Mouse (Mus musculus): ENCODE data around the gene Rbfox1. TPM values are rescaled to one million over a fixed set of nuclear protein-coding genes. Genes with fewer than 3 reads are reported as not detected.

Rbfox1 gene
- polyA plus RNA-seq, 1 experiment from 2014 or later, result 3.9 TPM

DNA sequence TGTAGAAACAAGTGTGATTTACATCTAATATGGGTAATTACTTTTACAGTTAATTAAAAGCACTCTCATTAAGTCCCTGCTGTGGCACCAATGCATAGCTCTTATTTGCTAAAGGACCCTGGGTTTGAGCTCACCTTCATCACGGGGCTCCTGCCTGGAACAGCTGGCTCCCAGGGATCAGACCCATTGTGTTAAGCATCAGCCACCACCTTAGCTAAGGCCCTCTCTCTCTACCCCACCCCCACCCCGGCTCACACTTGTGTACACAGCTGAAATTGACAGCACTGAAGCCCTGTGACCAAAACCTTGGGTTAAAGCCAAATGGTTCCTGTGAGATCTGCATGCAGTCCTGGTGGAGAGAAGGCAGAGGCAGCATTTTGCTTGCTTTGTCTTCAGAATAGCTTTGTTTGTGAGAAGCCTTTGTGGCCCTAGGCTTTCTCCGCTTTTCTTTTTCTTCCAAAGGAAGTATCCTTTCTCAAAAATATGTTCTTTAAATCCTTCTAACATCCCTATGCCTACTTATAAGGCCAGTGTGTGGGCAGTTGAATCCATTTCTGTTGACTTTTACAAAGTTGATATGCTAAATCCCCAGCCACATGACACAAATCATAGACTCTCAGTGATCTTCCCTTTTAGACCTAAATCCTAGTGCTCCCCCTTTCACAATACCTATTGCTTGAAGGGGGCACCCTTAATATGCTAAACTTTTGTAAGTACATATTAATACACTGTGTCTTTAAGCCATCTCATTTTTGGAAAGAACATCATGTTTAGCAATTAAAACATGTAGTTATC is 594.7 kb downstream of the Rbfox1 start:
- H3K9me3 ChIP-seq (ENCODE audit: control insufficient read depth, low read length), result no peaks in the 10 kb centered on the region
- no peak overlapping the region for H3K4me2 ChIP-seq (ENCODE audit: low read depth, low read length)
- H3K9ac ChIP-seq (ENCODE audit: low read depth, low read length), result no peak overlapping the region
- 15% methylated on average over 3 of the region's 3 CpGs for WGBS
- no peaks in the 10 kb centered on the region for H3K36me3 ChIP-seq (ENCODE audit: control insufficient read depth, insufficient read depth, low read length)
- ATAC-seq, result no peak; the same call in 1 of the 2 replicates
- H3K4me1 ChIP-seq (ENCODE audit: control insufficient read depth, insufficient read depth, low read length), result no peaks in the 10 kb centered on the region
- H3K27me3 ChIP-seq (replicated peaks; ENCODE audit: control insufficient read depth, insufficient read depth, low read length), result no peaks in the 10 kb centered on the region
- H3K4me3 ChIP-seq (ENCODE audit: low read length), result no peak overlapping the region
- H3K27ac ChIP-seq (ENCODE audit: low read length), result no peak overlapping the region

DNA sequence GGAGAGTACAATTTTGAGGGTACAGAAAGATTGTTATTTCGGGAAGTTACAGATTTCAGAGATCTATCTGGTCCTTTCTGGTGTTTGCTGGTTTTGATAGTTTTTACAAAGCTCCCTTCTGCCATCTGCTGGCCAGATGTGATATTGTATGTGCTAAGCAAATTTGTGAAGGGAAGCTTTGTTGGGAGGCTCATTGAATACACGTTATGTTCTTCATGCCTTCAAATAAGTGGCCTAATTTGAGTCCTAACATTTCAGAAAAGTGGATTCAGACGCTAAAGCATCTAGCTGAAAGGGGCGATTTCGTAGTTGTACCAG is 595.2 kb downstream of the Rbfox1 start:
- no peaks in the 10 kb centered on the region for H3K9me3 ChIP-seq (ENCODE audit: control insufficient read depth, low read length)

DNA sequence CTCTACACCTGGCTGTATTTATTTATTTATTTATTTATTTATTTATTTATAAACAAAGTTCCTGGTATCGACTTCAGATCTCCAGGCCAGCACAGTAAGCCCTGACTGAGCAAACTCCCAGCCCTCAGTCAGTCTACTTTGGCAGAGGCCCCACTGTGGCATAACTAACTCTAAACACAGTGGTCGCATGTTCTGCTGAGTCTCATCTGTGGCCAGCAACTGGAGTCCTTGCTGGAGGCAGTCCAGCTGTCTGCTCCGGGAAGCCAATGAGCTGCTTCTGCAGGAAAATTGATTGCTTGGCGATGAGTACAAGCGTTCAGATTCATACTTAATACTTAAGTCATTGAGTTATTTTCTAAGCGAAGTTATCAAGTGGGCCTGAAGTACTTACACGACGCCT is 598.5 kb downstream of the Rbfox1 start:
- ATAC-seq, result no peak
- H3K4me2 ChIP-seq (ENCODE audit: low read depth, low read length), result no peak overlapping the region
- H3K9ac ChIP-seq (ENCODE audit: low read depth, low read length), result no peak overlapping the region
- H3K9me3 ChIP-seq (ENCODE audit: control insufficient read depth, low read length), result no peaks in the 10 kb centered on the region
- no peaks in the 10 kb centered on the region for H3K27me3 ChIP-seq (replicated peaks; ENCODE audit: control insufficient read depth, insufficient read depth, low read length)
- no peak overlapping the region for H3K4me3 ChIP-seq (ENCODE audit: low read length)
- 63% methylated on average over 8 of the region's 8 CpGs for WGBS
- no peaks in the 10 kb centered on the region for H3K36me3 ChIP-seq (ENCODE audit: control insufficient read depth, insufficient read depth, low read length)
- H3K4me1 ChIP-seq (ENCODE audit: control insufficient read depth, insufficient read depth, low read length), result no peaks in the 10 kb centered on the region
- no peak overlapping the region for H3K27ac ChIP-seq (ENCODE audit: low read length)

More for the DNA sequence above, 595.2 kb downstream of the Rbfox1 start:
- H3K4me1 ChIP-seq (ENCODE audit: control insufficient read depth, insufficient read depth, low read length), result no peaks in the 10 kb centered on the region
- no peaks in the 10 kb centered on the region for H3K27me3 ChIP-seq (replicated peaks; ENCODE audit: control insufficient read depth, insufficient read depth, low read length)
- ATAC-seq, result no peak
- H3K4me3 ChIP-seq (ENCODE audit: low read length), result no peak overlapping the region
- no peak overlapping the region for H3K4me2 ChIP-seq (ENCODE audit: low read depth, low read length)
- H3K27ac ChIP-seq (ENCODE audit: low read length), result no peak overlapping the region
- no peak overlapping the region for H3K9ac ChIP-seq (ENCODE audit: low read depth, low read length)
- H3K36me3 ChIP-seq (ENCODE audit: control insufficient read depth, insufficient read depth, low read length), result no peaks in the 10 kb centered on the region
- 10% methylated on average over 5 of the region's 5 CpGs for WGBS

DNA sequence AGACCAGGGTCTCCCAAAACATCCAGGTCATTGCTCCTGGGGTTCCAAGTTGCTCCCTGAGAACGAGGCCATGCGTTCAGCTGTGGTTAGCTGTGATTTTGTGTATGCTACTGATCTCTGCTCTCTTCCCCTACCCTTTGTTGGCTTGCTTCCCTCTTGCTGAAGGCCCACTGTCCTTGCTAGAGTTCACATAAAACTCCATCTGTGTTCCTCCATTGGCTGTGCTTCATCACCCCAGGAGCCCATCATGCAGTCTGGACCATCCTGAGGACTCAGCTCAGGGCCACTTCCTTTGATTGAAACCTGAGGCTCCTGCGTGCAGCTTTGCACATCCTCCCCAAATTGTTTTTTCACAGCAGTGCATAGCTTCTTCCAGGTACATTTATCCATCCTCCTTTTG is 600.5 kb downstream of the Rbfox1 start:
- no peak overlapping the region for H3K4me2 ChIP-seq (ENCODE audit: low read depth, low read length)
- no peaks in the 10 kb centered on the region for H3K36me3 ChIP-seq (ENCODE audit: control insufficient read depth, insufficient read depth, low read length)
- H3K9me3 ChIP-seq (ENCODE audit: control insufficient read depth, low read length), result no peaks in the 10 kb centered on the region
- no peak for ATAC-seq
- no peak overlapping the region for H3K4me3 ChIP-seq (ENCODE audit: low read length)
- H3K4me1 ChIP-seq (ENCODE audit: control insufficient read depth, insufficient read depth, low read length), result no peaks in the 10 kb centered on the region
- H3K27me3 ChIP-seq (replicated peaks; ENCODE audit: control insufficient read depth, insufficient read depth, low read length), result no peaks in the 10 kb centered on the region
- WGBS, result 81% methylated on average over 3 of the region's 3 CpGs
- no peak overlapping the region for H3K9ac ChIP-seq (ENCODE audit: low read depth, low read length)
- H3K27ac ChIP-seq (ENCODE audit: low read length), result no peak overlapping the region

DNA sequence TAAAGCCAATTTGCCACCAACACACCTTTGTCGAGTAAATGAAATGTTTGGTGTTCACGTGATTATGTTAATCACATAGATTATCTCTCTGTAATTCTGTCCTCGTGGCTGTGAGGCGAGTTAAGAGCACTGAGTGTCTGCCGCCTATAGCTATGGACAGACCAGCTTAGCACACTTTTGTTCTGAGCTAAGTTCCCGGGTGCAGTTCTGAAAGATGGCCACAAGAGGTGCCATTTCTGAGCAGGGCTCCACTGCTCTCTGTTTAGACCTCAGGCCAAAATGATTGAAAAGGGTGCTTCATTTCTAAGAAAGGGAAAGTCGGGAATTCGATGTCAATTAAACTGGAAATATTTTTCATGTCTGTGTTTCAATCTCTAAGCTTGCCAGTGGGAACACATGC is 617.1 kb downstream of the Rbfox1 start:
- Histone ChIP-seq H3K36me3 (ENCODE audit: control insufficient read depth, insufficient read depth, low read length) (no peaks in the 10 kb centered on the region), H3K9me3 (ENCODE audit: control insufficient read depth, low read length) (no peaks in the 10 kb centered on the region), H3K27me3 (replicated peaks; ENCODE audit: control insufficient read depth, insufficient read depth, low read length) (no peaks in the 10 kb centered on the region), H3K4me1 (ENCODE audit: control insufficient read depth, insufficient read depth, low read length) (no peaks in the 10 kb centered on the region), H3K27ac (ENCODE audit: low read length) (no peak overlapping the region), H3K9ac (ENCODE audit: low read depth, low read length) (no peak overlapping the region), H3K4me3 (ENCODE audit: low read length) (no peak overlapping the region), H3K4me2 (ENCODE audit: low read depth, low read length) (no peak overlapping the region)
- ATAC-seq, result no peak
- WGBS, result 23% methylated on average over 8 of the region's 8 CpGs

DNA sequence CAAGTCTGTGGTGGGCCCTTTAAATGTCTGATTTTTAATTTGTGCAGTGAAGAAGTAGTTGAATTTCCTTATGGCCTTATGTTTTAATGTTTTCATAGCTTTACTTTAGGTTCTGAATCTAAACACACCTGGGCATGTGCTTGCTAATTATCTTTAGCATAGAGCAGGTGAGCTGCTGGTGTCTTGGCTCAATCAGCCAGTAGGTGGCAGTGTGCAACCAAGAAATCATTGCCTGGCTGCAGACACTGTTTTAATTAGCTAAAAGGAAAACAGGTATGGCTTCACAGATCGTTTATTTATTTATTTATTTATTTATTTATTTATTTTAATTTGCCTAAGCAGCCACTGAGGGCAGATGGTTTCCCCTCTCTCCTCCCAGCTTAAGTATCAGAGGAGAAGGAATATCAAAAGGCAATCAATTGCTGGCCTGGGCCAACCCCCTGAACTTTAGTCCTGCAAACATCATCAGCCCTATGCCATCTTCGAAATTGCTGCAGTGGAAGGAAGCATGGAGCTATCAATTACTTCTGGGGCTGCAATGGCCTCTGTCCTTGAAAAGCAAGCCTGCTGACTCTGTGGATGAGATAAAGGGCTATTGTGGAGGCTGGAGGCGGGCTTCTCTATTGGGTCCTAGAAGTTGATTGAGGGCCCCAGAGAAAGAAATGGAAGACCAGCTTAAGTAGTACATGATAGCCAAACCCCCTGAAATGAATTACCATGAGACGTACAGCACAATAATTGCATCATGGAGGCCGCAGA is 618.6 kb downstream of the Rbfox1 start:
- no peak overlapping the region for H3K27ac ChIP-seq (ENCODE audit: low read length)
- H3K36me3 ChIP-seq (ENCODE audit: control insufficient read depth, insufficient read depth, low read length), result no peaks in the 10 kb centered on the region
- H3K9ac ChIP-seq (ENCODE audit: low read depth, low read length), result no peak overlapping the region
- H3K4me2 ChIP-seq (ENCODE audit: low read depth, low read length), result no peak overlapping the region
- no peaks in the 10 kb centered on the region for H3K4me1 ChIP-seq (ENCODE audit: control insufficient read depth, insufficient read depth, low read length)
- ATAC-seq, result peak; percentile 81
- 43% methylated on average over 5 of the region's 5 CpGs for WGBS
- no peaks in the 10 kb centered on the region for H3K9me3 ChIP-seq (ENCODE audit: control insufficient read depth, low read length)
- H3K4me3 ChIP-seq (ENCODE audit: low read length), result no peak overlapping the region
- no peaks in the 10 kb centered on the region for H3K27me3 ChIP-seq (replicated peaks; ENCODE audit: control insufficient read depth, insufficient read depth, low read length)

DNA sequence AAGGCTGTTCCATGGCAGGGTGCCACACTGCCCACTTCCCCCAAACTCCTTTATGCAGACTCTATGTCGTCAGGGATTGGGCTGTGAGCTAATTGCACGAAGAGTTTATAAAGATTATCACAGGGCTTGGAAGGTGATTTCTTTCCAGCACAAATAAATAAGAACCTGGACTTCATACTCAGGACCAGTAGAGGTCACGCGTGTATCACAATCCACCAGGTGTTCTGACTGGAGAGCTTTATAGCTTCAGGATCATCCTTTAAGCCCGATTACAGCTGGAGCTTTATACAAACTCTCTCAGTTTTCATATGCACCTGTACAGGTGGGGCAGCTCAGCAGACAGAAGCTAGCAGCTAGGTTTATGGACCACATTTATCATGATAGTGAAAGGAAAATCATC is 623.8 kb downstream of the Rbfox1 start:
- ATAC-seq, result no peak
- H3K27me3 ChIP-seq (replicated peaks; ENCODE audit: control insufficient read depth, insufficient read depth, low read length), result no peaks in the 10 kb centered on the region
- H3K4me2 ChIP-seq (ENCODE audit: low read depth, low read length), result no peak overlapping the region
- no peaks in the 10 kb centered on the region for H3K9me3 ChIP-seq (ENCODE audit: control insufficient read depth, low read length)
- no peak overlapping the region for H3K9ac ChIP-seq (ENCODE audit: low read depth, low read length)
- H3K36me3 ChIP-seq (ENCODE audit: control insufficient read depth, insufficient read depth, low read length), result no peaks in the 10 kb centered on the region
- WGBS, result 57% methylated on average over 5 of the region's 5 CpGs
- no peak overlapping the region for H3K4me3 ChIP-seq (ENCODE audit: low read length)
- H3K4me1 ChIP-seq (ENCODE audit: control insufficient read depth, insufficient read depth, low read length), result no peaks in the 10 kb centered on the region
- H3K27ac ChIP-seq (ENCODE audit: low read length), result no peak overlapping the region

DNA sequence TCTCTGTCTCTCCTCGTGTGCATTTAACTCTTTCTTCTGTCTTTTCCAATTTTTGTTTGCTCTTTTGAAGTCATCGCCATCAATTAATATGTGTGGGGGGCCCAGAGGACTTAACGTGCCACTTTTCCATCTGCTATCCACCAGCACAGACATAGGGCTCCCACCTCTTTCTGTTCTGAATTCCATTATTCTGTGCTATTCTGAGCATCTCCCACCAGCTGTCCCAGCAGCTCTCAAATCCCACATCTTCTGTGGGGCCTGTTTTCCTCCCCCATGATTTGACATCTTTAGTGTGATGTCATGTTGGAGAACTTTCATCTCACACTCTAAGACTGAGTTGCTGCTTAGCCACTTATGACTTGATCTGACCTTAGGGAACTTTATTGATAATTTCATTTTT is 634.3 kb downstream of the Rbfox1 start:
- Histone ChIP-seq H3K36me3 (ENCODE audit: control insufficient read depth, insufficient read depth, low read length) (no peaks in the 10 kb centered on the region), H3K4me3 (ENCODE audit: low read length) (no peak overlapping the region), H3K4me1 (ENCODE audit: control insufficient read depth, insufficient read depth, low read length) (no peaks in the 10 kb centered on the region), H3K4me2 (ENCODE audit: low read depth, low read length) (no peak overlapping the region), H3K9ac (ENCODE audit: low read depth, low read length) (no peak overlapping the region), H3K9me3 (ENCODE audit: control insufficient read depth, low read length) (no peaks in the 10 kb centered on the region), H3K27me3 (replicated peaks; ENCODE audit: control insufficient read depth, insufficient read depth, low read length) (no peaks in the 10 kb centered on the region), H3K27ac (ENCODE audit: low read length) (no peak overlapping the region)
- no peak for ATAC-seq
- 74% methylated on average over 3 of the region's 3 CpGs for WGBS

DNA sequence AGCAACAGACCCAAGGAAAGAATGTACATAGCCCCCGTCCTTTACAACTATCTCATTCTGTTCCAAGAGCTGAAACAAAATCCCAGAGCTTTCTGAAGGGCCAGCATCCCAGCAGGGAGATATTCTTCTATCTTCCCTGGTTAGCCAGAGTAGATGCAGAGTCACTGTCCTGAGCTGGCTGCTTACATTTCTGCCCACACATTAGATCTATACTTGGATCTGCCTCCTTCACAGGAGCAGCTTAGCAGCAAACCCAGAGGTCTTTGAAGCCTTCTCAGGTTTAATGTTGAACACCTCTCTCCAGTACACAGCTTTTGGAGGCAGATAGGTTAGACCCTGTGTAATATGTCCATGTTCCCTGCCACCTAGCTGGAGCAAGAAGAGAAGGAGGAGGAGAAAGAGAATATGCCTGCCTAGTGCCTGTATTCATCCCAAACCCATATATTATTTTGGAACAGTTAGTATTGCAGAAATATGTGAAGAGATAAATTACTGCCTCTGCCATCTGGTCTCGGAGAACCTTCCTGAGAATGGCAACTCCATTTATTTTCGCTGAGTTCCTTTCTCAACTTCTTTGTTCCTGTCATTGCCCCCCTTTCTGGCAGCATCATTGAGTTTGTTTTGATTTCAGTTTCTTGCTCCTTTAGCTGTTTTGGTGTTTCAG is 640.5 kb downstream of the Rbfox1 start:
- no peak overlapping the region for H3K9ac ChIP-seq (ENCODE audit: low read depth, low read length)
- WGBS, result 61% methylated on average over 3 of the region's 3 CpGs

More for the DNA sequence above, 640.5 kb downstream of the Rbfox1 start:
- H3K4me2 ChIP-seq (ENCODE audit: low read depth, low read length), result no peak overlapping the region
- H3K4me3 ChIP-seq (ENCODE audit: low read length), result no peak overlapping the region
- H3K27ac ChIP-seq (ENCODE audit: low read length), result no peak overlapping the region
- H3K36me3 ChIP-seq (ENCODE audit: control insufficient read depth, insufficient read depth, low read length), result no peaks in the 10 kb centered on the region
- H3K9me3 ChIP-seq (ENCODE audit: control insufficient read depth, low read length), result no peaks in the 10 kb centered on the region
- ATAC-seq, result no peak
- no peaks in the 10 kb centered on the region for H3K27me3 ChIP-seq (replicated peaks; ENCODE audit: control insufficient read depth, insufficient read depth, low read length)
- H3K4me1 ChIP-seq (ENCODE audit: control insufficient read depth, insufficient read depth, low read length), result no peaks in the 10 kb centered on the region
